Mouse (Mus musculus) cerebellum, adult 9-10 months (tissue): ENCODE measurements around the gene Ifngr1.
"Not testable (repeated sequence)": the region's sequence is repeated elsewhere in the genome, so short reads cannot be mapped to it uniquely, and the experiment has no call there.

ENCODE experiments used
- DNase-seq: peaks from one replicate; pipeline ENCODE4 v3.0.0; 2022

Ifngr1 gene

GRCm38 (mm10) chr10:19589626-19590025, 2.1 kb upstream of the Ifngr1 start:
- no peak for DNase-seq

DNA sequence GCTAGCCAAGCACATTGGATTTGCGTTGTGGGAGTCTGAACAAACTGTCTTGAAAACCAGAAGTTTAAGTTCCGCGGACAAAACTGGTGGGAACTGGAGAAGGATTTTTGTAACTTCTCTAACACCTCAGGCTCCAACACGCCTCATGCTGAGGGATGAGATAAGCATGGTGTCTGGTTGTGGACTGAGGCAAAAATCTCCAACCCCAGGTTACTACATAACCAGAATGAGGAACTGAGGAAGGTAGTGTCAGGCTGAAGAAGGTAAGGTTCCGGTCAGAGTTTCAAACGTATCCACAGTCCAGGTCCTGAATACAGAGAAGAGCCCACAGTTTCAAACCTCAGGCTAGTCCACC, 486 bp upstream of the Ifngr1 start:
- DNase-seq, result no peak

DNA sequence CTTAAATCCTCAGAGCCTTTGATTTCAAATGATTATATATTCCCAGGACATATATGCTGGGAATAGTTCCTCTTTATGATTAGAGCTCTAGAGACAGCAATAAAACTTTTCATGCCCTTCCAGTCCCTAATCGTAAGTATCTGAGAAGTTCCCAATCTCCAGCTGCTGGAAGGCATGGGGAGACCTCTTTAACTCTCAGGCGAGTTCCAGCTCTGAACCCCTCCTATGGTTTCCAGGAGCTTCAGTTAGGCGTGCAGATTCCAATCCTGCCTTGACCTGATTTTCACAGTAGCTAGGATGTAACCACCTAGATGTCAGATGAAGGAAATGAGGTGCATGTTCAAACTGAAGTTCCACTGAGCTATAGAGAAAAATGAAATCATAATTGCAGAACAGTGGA, 807 bp downstream of the Ifngr1 start:
- no peak for DNase-seq

GRCm38 (mm10) chr10:19593296-19593695, 1.5 kb downstream of the Ifngr1 start:
- no peak for DNase-seq

DNA sequence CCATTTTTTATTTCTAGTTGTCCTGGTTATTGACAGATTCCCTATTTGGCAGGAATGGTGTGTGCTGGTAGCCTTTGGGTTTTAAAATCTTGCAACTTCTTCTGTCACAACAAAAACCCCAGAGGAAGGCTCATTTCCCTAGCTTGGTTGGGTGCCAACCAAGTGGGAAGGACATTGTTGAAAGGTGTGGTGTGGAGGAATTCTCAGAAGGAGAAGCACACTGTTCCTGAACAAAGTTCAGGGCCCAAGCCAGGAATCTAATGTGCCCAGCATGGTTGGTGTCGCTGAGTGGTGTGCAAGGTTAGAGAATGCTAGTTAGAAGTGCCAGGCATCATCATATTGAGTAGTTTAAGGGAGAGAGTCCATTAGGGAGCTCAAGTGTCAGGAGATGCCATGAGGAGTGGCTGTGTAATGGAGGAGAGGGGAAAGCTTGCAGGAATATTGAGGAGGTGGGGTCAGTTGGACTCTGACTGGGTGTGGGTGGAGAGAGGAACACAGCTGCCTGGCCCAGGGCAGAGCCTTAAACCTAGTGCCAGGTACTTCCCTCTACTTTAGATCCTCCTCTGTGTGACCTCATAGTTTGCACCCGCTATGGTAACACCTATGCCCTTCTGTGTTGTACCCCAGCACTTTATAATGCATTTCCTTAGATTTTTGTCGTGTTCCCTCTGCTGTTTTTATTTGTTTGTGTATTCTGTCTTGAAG, 2.6 kb downstream of the Ifngr1 start:
- no peak for DNase-seq

DNA sequence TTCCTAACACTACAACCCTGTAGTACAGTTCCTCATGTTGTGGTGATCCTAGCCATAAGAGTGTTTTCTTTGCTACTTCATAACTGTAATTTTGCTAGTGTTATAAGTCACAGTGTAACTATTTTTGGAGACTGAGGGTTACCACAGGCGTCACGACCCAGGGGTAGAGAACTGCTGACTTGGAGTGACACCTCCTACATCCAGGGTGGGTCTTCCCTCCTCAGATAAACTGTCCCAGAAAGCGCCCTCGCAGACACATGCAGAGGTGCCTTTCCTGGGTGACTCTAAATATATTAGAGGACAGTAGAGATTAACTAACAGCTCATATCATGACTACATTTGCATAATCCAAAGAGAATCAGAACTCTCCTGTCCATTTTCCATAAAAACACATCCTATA, 5.1 kb downstream of the Ifngr1 start:
- DNase-seq, result no peak

DNA sequence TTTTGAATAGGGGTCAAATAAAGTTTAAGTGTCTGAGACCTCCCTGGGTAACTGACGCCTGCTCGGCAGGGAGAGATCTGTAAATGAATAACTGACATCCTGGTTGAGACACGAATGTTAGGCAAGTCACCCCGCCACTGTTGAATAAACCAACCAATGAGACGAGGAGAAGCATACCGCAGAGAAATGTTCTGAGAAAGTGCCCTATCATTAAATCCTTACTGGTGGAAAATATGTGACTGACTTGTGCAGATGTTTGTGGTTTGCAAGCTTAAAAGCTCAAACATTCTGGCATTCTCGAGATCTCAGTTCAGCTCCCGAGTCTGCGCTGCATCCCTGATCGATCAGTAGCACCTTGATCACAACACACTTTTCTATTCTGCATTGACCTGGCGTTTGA, 6.3 kb downstream of the Ifngr1 start:
- DNase-seq, result no peak

DNA sequence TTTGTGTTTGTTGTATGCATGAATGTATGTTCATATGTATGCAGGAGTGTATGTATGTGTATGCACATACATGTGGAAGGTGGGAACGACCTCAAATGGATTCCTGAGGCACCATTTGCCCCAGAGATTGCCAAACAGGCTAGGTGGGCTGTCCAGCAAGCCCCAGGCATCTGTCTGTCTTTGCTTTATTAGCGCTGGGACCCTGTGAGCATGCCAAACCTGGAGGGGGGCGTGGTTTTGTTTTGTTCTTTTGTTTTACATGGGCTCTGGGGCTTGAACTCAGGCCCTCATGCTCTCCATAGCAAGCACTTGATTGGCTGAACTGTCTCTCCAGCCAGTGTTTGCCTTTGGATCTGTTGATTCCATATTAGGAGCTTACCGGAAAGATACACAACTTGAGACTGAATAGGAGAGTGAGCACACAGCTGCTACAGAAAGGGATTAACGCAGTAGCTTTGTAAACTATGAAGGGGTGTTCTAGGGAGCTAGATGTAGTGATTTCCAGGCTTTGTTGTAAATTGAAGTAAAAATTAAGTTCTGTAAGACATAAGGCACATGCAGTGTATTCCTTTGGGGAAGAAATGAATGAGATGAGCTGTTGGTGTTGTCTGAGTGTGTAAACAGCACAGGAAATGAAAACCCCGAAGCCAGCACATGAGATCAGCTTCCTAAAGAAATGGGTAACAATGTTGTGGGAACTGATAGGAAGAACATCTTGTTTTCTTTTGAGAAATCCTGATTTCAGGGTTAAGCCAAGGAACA, 7.8 kb downstream of the Ifngr1 start:
- no peak for DNase-seq

- no peak for DNase-seq
Observed at GRCm38 (mm10) chr10:19600093-19600420, 8.3 kb downstream of the Ifngr1 start.

GRCm38 (mm10) chr10:19601502-19601901, 9.8 kb downstream of the Ifngr1 start:
- not testable (repeated sequence) for DNase-seq

DNA sequence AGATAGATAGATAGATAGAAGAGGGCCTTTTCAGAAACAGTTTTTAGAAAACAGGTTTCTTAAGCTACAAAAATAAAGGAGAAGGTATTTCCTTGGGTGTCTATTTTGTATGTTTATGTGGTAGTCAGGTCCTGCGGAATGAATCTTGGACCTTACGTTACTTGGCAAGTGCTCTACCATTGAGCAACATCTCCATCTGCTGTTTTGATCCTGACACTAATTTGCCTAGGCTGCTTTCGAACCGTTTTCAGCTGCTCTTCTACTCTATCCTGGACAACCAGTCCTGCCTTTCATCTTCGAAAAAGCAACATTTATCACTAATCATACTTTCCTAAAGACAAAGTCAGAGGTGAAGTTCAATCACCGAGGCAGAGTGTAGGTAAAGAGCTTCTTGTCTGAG, 11.5 kb downstream of the Ifngr1 start:
- DNase-seq, result no peak

- DNase-seq, result no peak
Observed at GRCm38 (mm10) chr10:19609125-19609524, 17.4 kb downstream of the Ifngr1 start.

GRCm38 (mm10) chr10:19611616-19612015, 19.9 kb downstream of the Ifngr1 start:
- no peak for DNase-seq

- DNase-seq, result no peak
Observed at GRCm38 (mm10) chr10:19613111-19613753, 21.5 kb downstream of the Ifngr1 start.

GRCm38 (mm10) chr10:19619736-19620135, 28.0 kb downstream of the Ifngr1 start:
- no peak for DNase-seq

DNA sequence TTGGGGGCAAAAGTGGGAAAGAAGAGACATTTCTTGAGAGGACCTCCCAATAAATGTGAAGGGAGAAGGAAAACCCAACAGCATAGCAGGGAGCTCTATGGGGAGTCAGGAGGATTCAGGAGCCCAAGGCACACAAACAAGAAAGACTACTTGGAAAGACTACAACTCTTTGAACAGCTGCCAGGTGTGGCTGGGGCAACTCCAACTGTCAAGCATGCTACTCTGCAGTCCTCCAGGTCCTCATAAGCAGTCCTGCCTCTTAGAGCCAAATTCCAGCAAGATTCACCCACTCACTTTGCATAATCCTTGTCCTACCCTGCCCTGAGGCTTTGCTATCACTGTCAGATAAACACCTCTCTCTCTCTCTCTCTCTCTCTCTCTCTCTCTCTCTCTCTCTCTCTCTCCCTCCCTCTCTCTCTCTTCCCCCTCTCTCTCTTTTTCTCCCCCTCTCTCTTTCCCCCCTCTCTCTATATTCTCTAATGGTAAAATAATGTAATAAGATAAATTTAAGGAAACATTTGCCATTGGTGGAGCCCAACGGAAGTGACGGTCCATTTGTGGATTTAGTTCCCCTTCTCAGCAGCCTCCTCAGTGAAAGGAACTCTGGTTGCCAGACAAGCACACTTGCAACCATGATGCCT, 29.8 kb downstream of the Ifngr1 start, which contains the start of gene Il22ra2:
Gene Il22ra2 (plus strand): TSS at position 591 of the 641 bp plus-strand sequence.
- DNase-seq, result no peak

DNA sequence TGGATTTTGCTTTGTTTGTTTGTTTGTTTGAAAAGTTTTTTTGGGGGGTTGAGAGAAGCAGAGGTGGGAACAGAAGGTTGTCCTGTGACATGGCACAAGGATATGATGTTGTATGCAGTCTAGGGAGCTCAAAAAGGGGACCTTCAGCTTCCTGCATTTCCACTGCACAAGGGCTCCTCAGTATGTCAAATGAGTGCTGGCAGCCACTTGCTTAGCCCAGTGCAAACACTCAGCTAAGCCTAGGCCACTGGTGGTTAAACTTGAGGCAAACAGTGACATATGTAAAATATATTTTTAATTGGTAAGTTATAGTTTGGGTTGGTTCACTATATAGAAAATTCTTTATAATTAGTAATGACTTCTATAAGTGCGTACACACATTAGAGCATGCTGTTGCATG, 32.9 kb downstream of the Ifngr1 start:
- no peak for DNase-seq

DNA sequence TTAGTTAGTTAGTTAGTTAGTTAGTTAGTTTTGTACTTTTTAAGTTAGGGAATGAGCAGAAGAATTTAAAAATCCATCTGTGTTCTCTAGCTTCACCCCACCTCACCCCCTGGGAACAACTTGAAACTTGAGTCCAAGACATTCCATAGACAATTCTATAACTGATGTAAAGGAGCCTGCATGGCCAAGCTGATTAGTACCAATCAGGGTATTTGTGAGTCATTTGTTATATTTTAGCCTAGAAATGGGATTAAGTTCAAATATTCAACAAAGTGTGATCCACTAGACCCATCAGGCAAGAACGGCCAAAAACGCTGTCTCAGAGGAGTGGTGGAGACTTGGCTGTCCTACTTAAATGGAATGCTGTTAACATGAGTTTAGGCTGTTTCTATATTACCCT, 35.6 kb downstream of the Ifngr1 start:
- DNase-seq, result no peak

- DNase-seq, result no peak
Observed at GRCm38 (mm10) chr10:19627748-19628147, 36.0 kb downstream of the Ifngr1 start.

DNA sequence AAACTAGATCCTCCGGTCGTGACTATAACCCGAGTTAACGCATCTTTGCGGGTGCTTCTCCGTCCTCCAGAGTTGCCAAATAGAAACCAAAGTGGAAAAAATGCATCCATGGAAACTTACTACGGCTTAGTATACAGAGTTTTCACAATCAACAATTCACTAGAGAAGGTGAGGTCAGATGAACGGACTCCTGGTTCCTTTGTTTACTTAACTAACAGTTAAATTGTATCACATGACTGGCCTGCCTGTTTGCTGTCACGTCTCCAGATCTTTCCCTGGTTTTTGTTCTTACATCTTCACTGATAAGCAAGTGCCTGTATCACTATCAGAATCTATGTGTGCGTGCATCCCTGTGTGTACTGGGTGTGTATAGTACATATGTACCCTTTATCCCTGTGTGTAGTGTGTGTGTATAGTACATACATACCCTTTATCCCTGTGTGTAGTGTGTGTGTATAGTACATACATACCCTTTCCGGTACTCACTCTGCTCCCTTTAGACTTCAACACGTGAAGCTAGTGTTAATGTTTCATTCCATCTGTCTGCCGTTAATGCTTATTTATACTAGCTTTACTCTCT, 40.0 kb downstream of the Ifngr1 start:
- no peak for DNase-seq

DNA sequence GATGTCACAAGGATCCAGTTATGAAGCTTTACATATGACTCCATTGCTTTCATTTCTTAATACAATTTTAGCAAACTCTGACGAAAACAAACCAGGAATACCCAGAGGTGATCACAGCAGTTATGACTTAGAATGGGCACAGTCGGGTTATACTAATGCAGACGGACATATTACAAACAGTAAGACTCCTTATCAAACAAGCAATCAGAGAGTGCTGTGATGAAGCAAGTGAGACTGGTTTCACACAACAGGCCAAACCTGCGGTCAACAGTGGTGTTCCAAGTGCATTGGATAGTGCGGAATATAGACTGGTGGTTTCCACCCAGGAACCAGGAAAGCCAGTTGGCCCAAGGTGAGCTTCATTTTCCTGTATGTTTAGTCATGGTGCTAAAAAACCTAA, 47.1 kb downstream of the Ifngr1 start:
- DNase-seq, result no peak

DNA sequence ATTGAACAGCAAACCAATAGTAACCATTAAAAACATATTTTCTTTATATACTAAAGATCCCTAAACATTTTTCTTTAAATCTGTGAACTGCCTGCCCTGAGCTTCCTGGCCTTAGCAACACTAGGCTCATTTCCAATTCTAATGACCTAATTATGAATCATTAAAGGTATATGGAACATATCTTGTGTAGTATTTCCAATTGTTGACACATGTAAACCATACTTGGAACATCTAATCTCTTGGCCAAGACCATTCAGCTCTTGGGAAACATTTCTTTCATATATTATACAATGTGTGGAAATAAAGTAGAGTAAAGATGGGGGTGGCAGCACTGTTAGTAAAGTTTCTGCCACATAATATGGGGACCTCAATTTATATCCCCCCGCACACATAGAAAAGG, 47.9 kb downstream of the Ifngr1 start:
- DNase-seq, result no peak

DNA sequence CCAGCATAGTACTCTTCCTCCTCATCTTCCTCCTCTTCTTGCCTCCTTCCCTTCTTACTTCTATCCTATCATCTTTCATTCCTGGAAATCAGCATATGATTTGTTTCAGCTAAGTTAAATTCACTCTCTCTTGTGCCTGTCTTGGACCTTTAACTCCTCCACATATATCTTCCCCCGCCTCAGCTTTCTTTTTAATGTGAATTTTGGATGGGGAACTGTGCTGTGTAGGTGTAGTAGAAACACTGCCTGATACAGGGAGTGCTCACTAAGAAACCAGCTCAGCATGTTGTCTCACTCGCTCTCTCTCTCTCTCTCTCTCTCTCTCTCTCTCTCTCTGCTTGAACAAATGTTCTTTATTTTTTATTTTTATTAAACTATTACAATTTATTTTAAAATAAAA, 53.4 kb downstream of the Ifngr1 start:
- DNase-seq, result no peak
